In genomic region chr3:152507900-152508299, GRCm38 (mm10) we compare ENCODE assay signal across 21 mouse cellular contexts.
DNase-seq lines count a peak whose midpoint lies in the region; TF ChIP-seq lines count a peak whose summit lies in the region.
"Had no signal": no experiment of that assay in that cellular context is flagged by ENCODE, and none has a peak within 500 bp of the region (broad histone marks: within the 10 kb centered on the region; RNA-seq: fewer than 3 reads in every experiment).

No protein-coding gene starts in this region.

- no peaks in the 10 kb centered on the region for H3K79me2 ChIP-seq in C2C12 (ENCODE audit: control insufficient read depth, insufficient read depth)

- H3ac ChIP-seq in C2C12 (ENCODE audit: control insufficient read depth, insufficient read length, low read depth): no peak overlapping the region

- TF ChIP-seq CTCF in layer of hippocampus, adult 2 months (conservative IDR thresholded peaks at IDR 0.05): no peak
- TF ChIP-seq CTCF in C2C12 (IDR thresholded peaks at IDR 0.05; ENCODE audit: control insufficient read depth, insufficient read depth, insufficient read length): no peak

- no peak for DNase-seq in layer of hippocampus, adult 2 months (ENCODE audit: low spot score in 2 of 2)
- no peak for DNase-seq in layer of hippocampus, adult 18-20 months (ENCODE audit: low spot score in 2 of 2)
- peak; percentile 71 for DNase-seq in 3134 (ENCODE audit: extremely low read depth, insufficient read length, low spot score)
- peak; percentile 65 for DNase-seq in brain, adult 2 months (ENCODE audit: low read depth, low spot score)
- no peak for DNase-seq in heart, adult 11 months
- no peak for DNase-seq in heart, postnatal 36 days
- DNase-seq: adrenal gland, adult 8-10 months; B cell, adult 2 months; cerebellum, adult 11-12 months; cerebellum, adult 9-10 months; cerebellum, postnatal 25 days; forebrain, postnatal 0 days; gastrocnemius, postnatal 36 days; heart, adult 18-20 months; heart, postnatal 10 days; kidney, adult 18-20 months had no signal

- H3K27me3 ChIP-seq in C2C12 (ENCODE audit: control insufficient read depth, insufficient read depth, insufficient read length): no peaks in the 10 kb centered on the region
- H3K27me3 ChIP-seq: embryonic facial prominence, embryonic 12.5 days; forebrain, embryonic 12.5 days had no signal

- no peak overlapping the region for H3K4me3 ChIP-seq in layer of hippocampus, adult 2 months
- no peak overlapping the region for H3K4me3 ChIP-seq in C2C12 (ENCODE audit: insufficient read depth, poor library complexity, severe bottlenecking)
- H3K4me3 ChIP-seq: embryonic facial prominence, embryonic 12.5 days; forebrain, embryonic 12.5 days; heart, embryonic 10.5 days had no signal

- no peaks in the 10 kb centered on the region for H3K79me3 ChIP-seq in C2C12 (ENCODE audit: low read depth)

- H3K27ac ChIP-seq in layer of hippocampus, adult 2 months: peak overlapping the region; percentile 5; the same call in 1 of the 2 replicates
- H3K27ac ChIP-seq: embryonic facial prominence, embryonic 12.5 days; forebrain, embryonic 12.5 days; heart, embryonic 10.5 days; hindbrain, postnatal 0 days had no signal

- no peaks in the 10 kb centered on the region for H3K36me3 ChIP-seq in C2C12 (ENCODE audit: control insufficient read depth, insufficient read depth)
- H3K36me3 ChIP-seq: embryonic facial prominence, embryonic 12.5 days; forebrain, embryonic 12.5 days; heart, embryonic 10.5 days had no signal

- intact Hi-C loops in heart, postnatal 36 days (cut with DNase I): no loop called here

TF ChIP-seq in C2C12, 6 proteins besides CTCF, POLR2A, EP300 and RAD21:
- TF ChIP-seq FOSL1 (IDR thresholded peaks at IDR 0.05; ENCODE audit: insufficient read depth, low read length, poor library complexity, severe bottlenecking): peak; percentile 8
- TF ChIP-seq CEBPB (IDR thresholded peaks at IDR 0.05; ENCODE audit: low read depth): peak; percentile 1
- TF ChIP-seq USF1 (IDR thresholded peaks at IDR 0.05; ENCODE audit: low read depth): no peak
- TF ChIP-seq MAX (IDR thresholded peaks at IDR 0.05): peak; percentile 63
- TF ChIP-seq MYOD1 (IDR thresholded peaks at IDR 0.05; ENCODE audit: control insufficient read depth, insufficient read length, low read depth): peak; percentile 50
- no peak for TF ChIP-seq MYOG (IDR thresholded peaks at IDR 0.05; ENCODE audit: control insufficient read depth, extremely low read depth, insufficient read length)
TF ChIP-seq in C2C12: peak in this region for 4.

Comparison
In these comparisons a context has a peak if more than half of its experiments do, and no peak if none do; other contexts are left out.
1. DNase-seq: peak in 3134 (single experiment) and brain, adult 2 months (single experiment); none in layer of hippocampus, adult 2 months (0 of 2), layer of hippocampus, adult 18-20 months (0 of 2), heart, adult 11 months (single experiment) and heart, postnatal 36 days (0 of 2).